Mouse (Mus musculus): ENCODE results near the gene Ppm1g. TPM values are rescaled to one million over a fixed set of nuclear protein-coding genes. Genes with fewer than 3 reads are reported as not detected.

The Ppm1g gene
- total and polyA plus RNA-seq, 3 experiments = 26.6 to 60.8 (median 51.1) TPM

DNA sequence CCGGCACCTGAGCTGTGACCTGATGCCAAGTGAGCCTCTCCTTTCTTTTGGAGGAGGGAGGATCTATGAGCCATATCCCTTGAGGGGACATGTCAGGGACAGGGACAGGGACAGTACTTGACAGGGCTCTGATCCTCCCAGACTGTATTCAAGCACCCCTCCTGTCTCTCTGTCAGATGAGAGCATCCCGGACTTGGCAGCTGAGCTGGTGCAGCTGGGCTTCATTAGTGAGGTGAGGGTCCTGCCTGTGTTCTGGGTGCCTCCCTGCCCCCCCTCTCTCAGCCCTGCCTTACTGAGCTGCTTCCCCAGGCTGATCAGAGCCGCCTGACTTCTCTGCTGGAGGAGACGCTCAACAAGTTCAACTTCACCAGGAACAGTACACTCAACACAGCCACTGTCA is 30.2 kb upstream of the Ppm1g start:
- H3K79me2 ChIP-seq (replicated peaks; ENCODE audit: control insufficient read depth, insufficient read depth, low read length) = no peaks in the 10 kb centered on the region; the same call in 1 of the 2 replicates
- H3K27ac ChIP-seq = no peak overlapping the region
- TF ChIP-seq CTCF (IDR thresholded peaks at IDR 0.05) (no peak), POLR2A (IDR thresholded peaks at IDR 0.05; ENCODE audit: insufficient read depth, low read depth, low read length) (no peak), EP300 (IDR thresholded peaks at IDR 0.05; ENCODE audit: insufficient read depth, low read depth, low read length) (no peak)
- no peaks in the 10 kb centered on the region for H3K27me3 ChIP-seq (ENCODE audit: control insufficient read depth, insufficient read depth, low read length)
- DNase-seq = no peak
- H3K4me1 ChIP-seq (ENCODE audit: control insufficient read depth, insufficient read depth, low read length) = peaks cover 16% of the 10 kb centered on the region
- no peak overlapping the region for H3K4me3 ChIP-seq
- 66% methylated on average over 4 of the region's 4 CpGs for WGBS
- H3K36me3 ChIP-seq (ENCODE audit: control insufficient read depth, insufficient read depth, low read length) = peaks cover 19% of the 10 kb centered on the region
- H3K9ac ChIP-seq (ENCODE audit: low read depth, low read length) = no peak overlapping the region
- intact Hi-C loops (cut with DNase I) = no loop called here

DNA sequence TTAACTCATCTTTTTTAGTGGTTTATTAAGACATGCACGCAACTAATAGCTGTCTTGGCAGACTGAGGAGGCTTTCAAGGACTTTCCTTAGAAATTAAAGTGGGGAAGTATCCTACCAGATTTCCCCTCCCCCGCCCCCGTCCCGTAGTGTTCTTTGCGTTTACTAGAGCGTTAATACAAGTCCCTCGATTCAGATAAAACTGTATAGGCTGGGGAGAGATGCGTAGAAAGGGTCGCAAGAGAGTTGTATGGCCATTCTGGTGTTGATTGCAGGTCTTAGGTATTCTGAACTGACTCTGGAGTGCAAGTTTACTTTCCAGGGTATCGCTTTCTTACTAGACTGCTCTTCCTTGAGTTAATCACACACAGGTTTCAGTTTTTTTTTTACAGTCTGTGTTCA is 21.7 kb upstream of the Ppm1g start:
- H3K27ac ChIP-seq = peak overlapping the region; percentile 98; the same call in 1 of the 2 replicates
- WGBS = 9% methylated on average over 10 of the region's 10 CpGs

DNA sequence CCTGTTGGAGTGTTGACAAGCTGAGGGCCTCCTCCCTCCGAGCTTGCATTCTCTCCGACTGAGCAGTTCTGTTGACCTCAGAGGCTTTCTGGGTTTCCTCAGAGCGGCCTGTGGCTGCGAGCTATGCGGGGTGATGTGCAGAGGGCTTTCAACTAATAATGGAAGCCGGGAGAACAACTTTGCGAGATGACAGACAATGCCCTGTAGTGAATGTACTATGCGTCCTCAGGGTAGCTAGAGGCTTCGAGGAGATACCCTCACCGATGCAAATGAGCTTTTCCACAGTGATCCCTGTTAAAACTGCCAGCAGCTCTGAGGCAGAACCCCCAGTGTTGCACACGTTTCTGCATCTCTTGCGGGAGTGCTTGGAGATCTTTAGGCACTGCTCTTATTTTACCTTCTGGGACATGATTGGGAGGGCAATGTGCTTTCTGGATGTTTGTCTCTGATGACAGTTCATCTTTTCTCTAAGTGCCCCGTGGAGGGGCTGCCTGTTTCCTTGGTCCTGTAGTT is 21.1 kb upstream of the Ppm1g start:
- TF ChIP-seq EP300 (IDR thresholded peaks at IDR 0.05; ENCODE audit: insufficient read depth, low read depth, low read length) (no peak), POLR2A (IDR thresholded peaks at IDR 0.05; ENCODE audit: insufficient read depth, low read depth, low read length) (peak; percentile 40; the same call in 1 of the 2 replicates)
- peak overlapping the region; percentile 78 for H3K9ac ChIP-seq (ENCODE audit: low read depth, low read length)
- intact Hi-C loops (cut with DNase I) = loop anchor here (1.0 to 5.0 kb wide), 2 partner anchors 48 to 1611 kb away; partner anchors contain the start of genes Eif2b4, Prr14l and Snx17
- peak overlapping the region; percentile 98 for H3K27ac ChIP-seq
- H3K79me2 ChIP-seq (replicated peaks; ENCODE audit: control insufficient read depth, insufficient read depth, low read length) = peaks cover 1% of the 10 kb centered on the region; the same call in 1 of the 2 replicates
- H3K36me3 ChIP-seq (ENCODE audit: control insufficient read depth, insufficient read depth, low read length) = peaks cover 10% of the 10 kb centered on the region
- H3K4me3 ChIP-seq = peak overlapping the region; percentile 92
- peaks cover 6% of the 10 kb centered on the region for H3K4me1 ChIP-seq (ENCODE audit: control insufficient read depth, insufficient read depth, low read length)
- under 1% methylated on average over 13 of the region's 13 CpGs for WGBS
- no peaks in the 10 kb centered on the region for H3K27me3 ChIP-seq (ENCODE audit: control insufficient read depth, insufficient read depth, low read length)
- DNase-seq = no peak

More for the DNA sequence above, 21.7 kb upstream of the Ppm1g start:
- peak overlapping the region; percentile 92 for H3K4me3 ChIP-seq
- peaks cover 15% of the 10 kb centered on the region for H3K36me3 ChIP-seq (ENCODE audit: control insufficient read depth, insufficient read depth, low read length)
- DNase-seq = no peak
- peaks cover 1% of the 10 kb centered on the region; the same call in 1 of the 2 replicates for H3K79me2 ChIP-seq (replicated peaks; ENCODE audit: control insufficient read depth, insufficient read depth, low read length)
- TF ChIP-seq CTCF (IDR thresholded peaks at IDR 0.05) (no peak), EP300 (IDR thresholded peaks at IDR 0.05; ENCODE audit: insufficient read depth, low read depth, low read length) (no peak)
- H3K9ac ChIP-seq (ENCODE audit: low read depth, low read length) = peak overlapping the region; percentile 43
- intact Hi-C loops (cut with DNase I) = loop anchor here (5.0 kb wide), 1 partner anchor 1610 kb away; the partner anchor contains the start of gene Prr14l
- H3K27me3 ChIP-seq (ENCODE audit: control insufficient read depth, insufficient read depth, low read length) = no peaks in the 10 kb centered on the region
- peaks cover 6% of the 10 kb centered on the region for H3K4me1 ChIP-seq (ENCODE audit: control insufficient read depth, insufficient read depth, low read length)

DNA sequence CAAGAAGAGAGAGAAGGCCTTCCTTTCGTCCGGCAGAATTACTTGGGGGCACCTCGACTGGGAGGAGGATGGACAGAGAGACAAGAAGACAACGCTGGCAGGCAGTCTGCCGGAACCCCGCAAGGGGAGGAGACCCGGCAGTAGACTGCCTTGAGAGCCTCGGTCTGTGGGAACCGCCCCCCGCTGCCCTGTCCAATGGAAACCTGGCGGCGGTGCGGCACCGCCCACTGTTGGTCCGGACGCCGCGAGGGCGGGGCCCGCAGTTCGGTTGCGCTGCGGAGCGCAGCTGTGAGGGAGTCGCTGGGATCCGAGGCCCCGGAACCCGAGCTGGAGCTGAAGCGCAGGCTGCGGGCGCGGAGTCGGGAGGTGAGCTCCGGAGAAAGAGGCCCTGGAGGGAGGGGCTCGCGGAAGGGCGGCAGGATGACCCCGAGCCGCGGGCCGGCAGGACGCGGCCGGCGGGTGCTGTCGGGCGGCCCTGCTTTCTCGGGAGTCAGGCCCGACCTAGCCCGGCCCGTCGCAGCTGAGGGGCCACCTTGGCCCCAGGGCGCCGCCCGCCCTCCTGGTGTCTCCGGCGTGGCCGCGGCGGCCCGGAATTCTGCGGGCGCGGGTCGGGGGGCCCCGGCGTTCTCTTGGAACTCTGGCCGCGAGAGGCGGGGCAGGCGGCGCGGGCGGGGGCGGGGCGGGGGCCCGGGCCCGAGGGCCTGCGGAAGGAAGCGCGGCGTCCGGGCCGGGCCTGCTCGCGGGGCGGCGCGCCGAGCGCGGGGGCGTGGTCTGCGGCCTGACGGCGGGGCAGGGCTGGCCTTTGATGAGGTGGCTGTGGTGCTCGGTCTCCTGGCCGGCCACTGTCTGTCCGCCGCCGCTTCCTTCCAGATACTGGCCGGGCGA is 20.4 kb upstream of the Ppm1g start, which contains the start of the genes Nrbp1 and Gm9970:
Gene Nrbp1, plus strand, starts transcription at position 228 of the 885 bp plus-strand sequence.
Gene Gm9970, minus strand, starts transcription at position 596 of the 885 bp plus-strand sequence.
- intact Hi-C loops (cut with DNase I) = loop anchor here (1.0 to 5.0 kb wide), 4 partner anchors 21 to 1611 kb away; partner anchors contain the start of genes Eif2b4, Ift172, Ppm1g and Prr14l
- TF ChIP-seq EP300 (IDR thresholded peaks at IDR 0.05; ENCODE audit: insufficient read depth, low read depth, low read length) (no peak), POLR2A (IDR thresholded peaks at IDR 0.05; ENCODE audit: insufficient read depth, low read depth, low read length) (peak; percentile 94), CTCF (IDR thresholded peaks at IDR 0.05) (peak; percentile 12)
- H3K27ac ChIP-seq = peak within 1 kb of the TSS; percentile 98
- peak within 1 kb of the TSS; percentile 92 for H3K4me3 ChIP-seq
- peaks cover 6% of the 10 kb centered on the region for H3K4me1 ChIP-seq (ENCODE audit: control insufficient read depth, insufficient read depth, low read length)
- WGBS = under 1% methylated on average over 77 of the region's 103 CpGs
- peak; percentile 97 to 98 for DNase-seq
- peaks cover 10% of the 10 kb centered on the region for H3K36me3 ChIP-seq (ENCODE audit: control insufficient read depth, insufficient read depth, low read length)
- H3K79me2 ChIP-seq (replicated peaks; ENCODE audit: control insufficient read depth, insufficient read depth, low read length) = peaks cover 1% of the 10 kb centered on the region; the same call in 1 of the 2 replicates
- H3K27me3 ChIP-seq (ENCODE audit: control insufficient read depth, insufficient read depth, low read length) = no peaks in the 10 kb centered on the region
- peak within 1 kb of the TSS; percentile 93 for H3K9ac ChIP-seq (ENCODE audit: low read depth, low read length)

DNA sequence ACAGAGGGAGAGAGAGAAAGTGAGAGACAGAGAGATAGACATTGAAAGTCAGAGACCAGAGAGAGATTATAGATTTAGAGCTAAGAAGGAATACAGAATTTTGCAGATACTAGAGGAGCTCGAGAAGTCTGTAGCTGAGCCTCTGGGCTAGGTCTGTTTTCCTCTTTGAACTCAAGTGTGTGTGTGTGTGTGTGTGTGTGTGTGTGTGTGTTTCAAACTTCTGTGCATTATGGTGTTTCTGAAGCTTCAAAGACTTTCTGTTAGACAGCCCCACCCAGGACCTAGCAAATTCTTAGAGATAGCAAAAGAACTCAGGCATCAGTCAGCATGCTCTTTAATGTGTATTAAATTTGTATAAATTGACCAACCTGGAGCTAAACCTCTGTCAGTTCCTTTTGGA is 6.2 kb upstream of the Ppm1g start:
- H3K4me3 ChIP-seq = no peak overlapping the region
- no peak for DNase-seq
- no peaks in the 10 kb centered on the region for H3K4me1 ChIP-seq (ENCODE audit: control insufficient read depth, insufficient read depth, low read length)
- no peaks in the 10 kb centered on the region for H3K36me3 ChIP-seq (ENCODE audit: control insufficient read depth, insufficient read depth, low read length)
- no peak overlapping the region for H3K9ac ChIP-seq (ENCODE audit: low read depth, low read length)
- no peaks in the 10 kb centered on the region for H3K27me3 ChIP-seq (ENCODE audit: control insufficient read depth, insufficient read depth, low read length)
- no peak for TF ChIP-seq EP300 (IDR thresholded peaks at IDR 0.05; ENCODE audit: insufficient read depth, low read depth, low read length)
- no peak for TF ChIP-seq POLR2A (IDR thresholded peaks at IDR 0.05; ENCODE audit: insufficient read depth, low read depth, low read length)
- no peak for TF ChIP-seq CTCF (IDR thresholded peaks at IDR 0.05)
- 63% methylated on average over 1 of the region's 1 CpGs for WGBS
- intact Hi-C loops (cut with DNase I) = no loop called here
- no peaks in the 10 kb centered on the region for H3K79me2 ChIP-seq (replicated peaks; ENCODE audit: control insufficient read depth, insufficient read depth, low read length)
- H3K27ac ChIP-seq = no peak overlapping the region

Measured in heart, adult 2 months (tissue).